Mouse (Mus musculus) myocyte (in vitro differentiated cells): Measurements from ENCODE around the gene Ppp3r2.

Source experiments
- CEBPB ChIP-seq: IDR thresholded peaks from 2 replicates; pipeline ENCODE4 v1.6.1; 2011; ENCODE audit warnings: mild to moderate bottlenecking, moderate library complexity; ENCODE audit not compliant: poor library complexity, insufficient read depth, severe bottlenecking
- E2F4 ChIP-seq: IDR thresholded peaks from one replicate; pipeline ENCODE4 v1.6.1; 2011; ENCODE audit warnings: mild to moderate bottlenecking, control low read depth, moderate library complexity; ENCODE audit not compliant: insufficient read depth
- MAX ChIP-seq: IDR thresholded peaks from one replicate; pipeline ENCODE4 v1.6.1; 2011; ENCODE audit warnings: low read depth, mild to moderate bottlenecking, control low read depth
- MYOD1 ChIP-seq, 3 experiments: IDR thresholded peaks; one replicate each; pipeline ENCODE4 v1.6.1; 2011; ENCODE audit warnings: control low read depth in 2 of 3, low read depth in 2 of 3, mild to moderate bottlenecking in 2 of 3, moderate library complexity in 1 of 3; ENCODE audit not compliant: insufficient read length in 2 of 3, control insufficient read depth in 1 of 3
- MYOG ChIP-seq, 3 experiments: IDR thresholded peaks; one replicate each; pipeline ENCODE4 v1.6.1; 2011; ENCODE audit warnings: control low read depth in 2 of 3, low read depth in 2 of 3, mild to moderate bottlenecking in 2 of 3; ENCODE audit not compliant: insufficient read length in 2 of 3, control insufficient read depth in 1 of 3, insufficient read depth in 1 of 3
- POLR2A ChIP-seq: IDR thresholded peaks from one replicate; pipeline ENCODE4 v1.6.1; 2011; ENCODE audit warnings: low read depth, mild to moderate bottlenecking, control low read depth, moderate library complexity; ENCODE audit not compliant: insufficient read length
- POLR2AphosphoS2 ChIP-seq: IDR thresholded peaks from one replicate; pipeline ENCODE4 v1.6.1; 2011; ENCODE audit warnings: low read depth, control low read depth; ENCODE audit not compliant: insufficient read length
- SRF ChIP-seq: IDR thresholded peaks from one replicate; pipeline ENCODE4 v1.6.1; 2011; ENCODE audit warnings: low read depth; ENCODE audit not compliant: control insufficient read depth, insufficient read length
- TCF12 ChIP-seq: IDR thresholded peaks from one replicate; pipeline ENCODE4 v1.6.1; 2011; ENCODE audit warnings: mild to moderate bottlenecking, control low read depth; ENCODE audit not compliant: poor library complexity, insufficient read depth, severe bottlenecking
- USF1 ChIP-seq: IDR thresholded peaks from one replicate; pipeline ENCODE4 v1.6.1; 2011; ENCODE audit warnings: low read depth, mild to moderate bottlenecking, control low read depth, moderate library complexity

GRCm38 (mm10) chr4:49681812-49682211, at the start of gene Ppp3r2:
- TF ChIP-seq POLR2A = no peak
- TF ChIP-seq MAX = no peak
- no peak for TF ChIP-seq POLR2AphosphoS2
- no peak for TF ChIP-seq CEBPB
- no peak for TF ChIP-seq SRF
- no peak for TF ChIP-seq E2F4
- TF ChIP-seq USF1 = no peak
- no peak for TF ChIP-seq MYOD1 (IDR thresholded peaks at IDR 0.05; ENCODE audit: control insufficient read depth in 1 of 3, insufficient read length in 2 of 3, low read depth in 2 of 3)
- TF ChIP-seq TCF12 = no peak
- TF ChIP-seq MYOG (IDR thresholded peaks at IDR 0.05; ENCODE audit: control insufficient read depth in 1 of 3, insufficient read depth in 1 of 3, insufficient read length in 2 of 3, low read depth in 2 of 3) = no peak
